In the genomic region with DNA sequence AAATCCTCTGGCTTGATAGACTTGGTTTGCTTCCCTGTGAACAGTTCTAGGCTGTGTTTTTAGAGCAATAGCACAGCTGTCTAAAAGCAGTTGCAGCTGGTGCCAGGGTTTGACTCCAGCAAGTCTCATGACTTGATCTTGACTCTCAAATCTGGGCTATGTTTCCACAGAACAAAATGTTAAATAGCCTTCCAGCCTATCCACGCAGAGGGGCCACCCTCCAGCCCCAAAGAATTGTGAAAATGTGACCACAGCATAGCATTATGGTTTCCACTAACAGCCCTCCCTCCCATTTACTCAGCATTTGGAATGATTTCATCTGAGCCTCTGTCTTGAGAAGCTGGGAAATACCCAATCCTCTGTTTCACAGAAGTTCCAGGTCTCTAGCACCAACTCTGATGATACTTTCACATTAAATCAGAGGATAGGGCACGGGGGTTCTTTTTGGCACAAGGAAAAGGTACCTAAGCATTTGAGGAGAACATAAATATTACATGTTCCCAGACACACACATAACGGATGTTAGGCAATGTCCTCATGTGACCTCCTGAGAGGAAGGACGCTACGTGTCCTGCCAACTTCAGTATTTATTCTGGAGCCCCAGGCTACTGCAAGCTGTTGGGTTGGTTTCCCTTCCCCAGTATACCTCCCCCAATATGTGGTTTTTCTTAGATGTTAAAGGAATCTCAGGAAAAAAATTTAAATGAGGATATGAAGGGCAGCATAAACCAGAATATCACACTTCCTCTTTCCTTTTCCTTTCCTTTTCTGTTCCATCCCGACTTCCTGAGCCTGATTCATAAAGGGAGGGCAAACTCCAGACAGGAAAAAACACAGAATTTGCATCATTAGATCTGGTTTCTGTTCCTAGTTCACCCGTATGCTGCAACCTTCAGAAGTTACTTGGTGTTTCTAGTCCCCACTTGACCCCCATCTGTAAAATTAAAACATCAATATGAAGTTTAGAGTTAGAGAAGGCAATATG, we compare ENCODE assay signal across 9 mouse cellular contexts. TPM values are rescaled to one million over a fixed set of nuclear protein-coding genes. Genes with fewer than 3 reads are reported as not detected.
DNase-seq lines count a peak whose midpoint lies in the region; ATAC-seq and TF ChIP-seq lines count a peak whose summit lies in the region.
"Had no signal": no experiment of that assay in that cellular context is flagged by ENCODE, and none has a peak within 500 bp of the region (broad histone marks: within the 10 kb centered on the region; RNA-seq: fewer than 3 reads in every experiment).

No protein-coding gene starts in this region.

- no peak overlapping the region for H3K4me2 ChIP-seq in liver, embryonic 16.5 days (ENCODE audit: low read depth, low read length)
- H3K4me2 ChIP-seq in kidney, embryonic 16.5 days (replicated peaks; ENCODE audit: low read depth, low read length), result no peak overlapping the region
- H3K4me2 ChIP-seq in hindbrain, embryonic 16.5 days (ENCODE audit: low read length), result no peak overlapping the region

- ATAC-seq in liver, embryonic 16.5 days (ENCODE audit: low read depth), result no peak
- no peak for ATAC-seq in kidney, embryonic 16.5 days (ENCODE audit: low FRiP score, low TSS enrichment)
- ATAC-seq in hindbrain, embryonic 16.5 days, result no peak
- ATAC-seq: inflammation-experienced regulatory T-cells, adult 6 months had no signal

- TF ChIP-seq CTCF in small intestine, adult 2 months (IDR thresholded peaks at IDR 0.05; ENCODE audit: extremely low read depth, insufficient read length, insufficient replicate concordance, low read depth, low read length), result no peak

- peak overlapping the region; percentile 11; the same call in 1 of the 2 replicates for H3K27ac ChIP-seq in liver, embryonic 16.5 days (ENCODE audit: low read length)
- H3K27ac ChIP-seq in kidney, embryonic 16.5 days (ENCODE audit: low read length), result peak overlapping the region; percentile 27; the same call in 1 of the 2 replicates
- peak overlapping the region; percentile 71 for H3K27ac ChIP-seq in small intestine, adult 2 months (ENCODE audit: insufficient read depth, low read depth, low read length)
- H3K27ac ChIP-seq in hindbrain, embryonic 16.5 days (ENCODE audit: low read depth, low read length), result no peak overlapping the region

- peaks cover 2% of the 10 kb centered on the region for H3K36me3 ChIP-seq in liver, embryonic 16.5 days (ENCODE audit: control insufficient read depth, insufficient read depth)
- H3K36me3 ChIP-seq in kidney, embryonic 16.5 days (ENCODE audit: insufficient read depth, low read length), result 0 out of 2 replicates have a peak, but pooled peaks cover 4% of the 10 kb centered on the region
- peaks cover 49% of the 10 kb centered on the region for H3K36me3 ChIP-seq in small intestine, adult 2 months (ENCODE audit: control insufficient read depth, insufficient read depth, low read length)
- H3K36me3 ChIP-seq in hindbrain, embryonic 16.5 days (ENCODE audit: control insufficient read depth, insufficient read depth, low read length), result peaks cover 14% of the 10 kb centered on the region; the same call in 1 of the 2 replicates

- no peak for DNase-seq in liver
- DNase-seq in gastrocnemius, postnatal 14 days, result peak; percentile 77
- DNase-seq in left cerebral cortex, adult 11 months (ENCODE audit: low spot score), result no peak
- DNase-seq in cerebellum, postnatal 25 days, result no peak

- no peak overlapping the region for H3K4me3 ChIP-seq in liver, embryonic 16.5 days (ENCODE audit: low read depth, low read length)
- no peak overlapping the region for H3K4me3 ChIP-seq in kidney, embryonic 16.5 days (ENCODE audit: low read length)
- H3K4me3 ChIP-seq in small intestine, adult 2 months (ENCODE audit: low read depth, low read length), result no peak overlapping the region
- H3K4me3 ChIP-seq in hindbrain, embryonic 16.5 days (ENCODE audit: low read length), result no peak overlapping the region

- intact Hi-C loops in gastrocnemius, postnatal 14 days (cut with DNase I; ENCODE audit: low total_unique reads), result no loop called here

- peaks cover 15% of the 10 kb centered on the region for H3K4me1 ChIP-seq in liver, embryonic 16.5 days (ENCODE audit: control insufficient read depth, low read depth, low read length)
- H3K4me1 ChIP-seq in kidney, embryonic 16.5 days (ENCODE audit: insufficient read depth, low read length), result 0 out of 2 replicates have a peak, but pooled peaks cover 2% of the 10 kb centered on the region
- H3K4me1 ChIP-seq in small intestine, adult 2 months (ENCODE audit: control insufficient read depth, insufficient read depth, insufficient read length, low read length), result no peaks in the 10 kb centered on the region; the same call in 1 of the 2 replicates
- H3K4me1 ChIP-seq in hindbrain, embryonic 16.5 days (ENCODE audit: control insufficient read depth, insufficient read depth, low read depth, low read length), result no peaks in the 10 kb centered on the region

- 49% methylated on average over 7 of the region's 7 CpGs for WGBS in liver, embryonic 16.5 days (ENCODE audit: insufficient replicate concordance)
- WGBS in kidney, embryonic 16.5 days, result 54% methylated on average over 7 of the region's 7 CpGs
- 67% methylated on average over 7 of the region's 7 CpGs for WGBS in small intestine, adult 2 months
- 76% methylated on average over 7 of the region's 7 CpGs for WGBS in hindbrain, embryonic 16.5 days

- H3K9ac ChIP-seq in liver, embryonic 16.5 days (ENCODE audit: low read depth, low read length), result no peak overlapping the region
- H3K9ac ChIP-seq in kidney, embryonic 16.5 days (replicated peaks; ENCODE audit: low read length), result no peak overlapping the region
- H3K9ac ChIP-seq in hindbrain, embryonic 16.5 days (ENCODE audit: low read depth, low read length), result no peak overlapping the region

- TF ChIP-seq POLR2A in small intestine, adult 2 months (IDR thresholded peaks at IDR 0.05; ENCODE audit: low read depth, low read length), result no peak

- H3K27me3 ChIP-seq in liver, embryonic 16.5 days (ENCODE audit: control insufficient read depth, insufficient read depth, low read depth, low read length), result no peaks in the 10 kb centered on the region
- H3K27me3 ChIP-seq in kidney, embryonic 16.5 days (ENCODE audit: insufficient read depth, low read length), result no peaks in the 10 kb centered on the region
- H3K27me3 ChIP-seq in small intestine, adult 2 months (ENCODE audit: control insufficient read depth, insufficient read depth, low read length), result no peaks in the 10 kb centered on the region
- H3K27me3 ChIP-seq in hindbrain, embryonic 16.5 days (replicated peaks; ENCODE audit: control insufficient read depth, insufficient read depth, low read length), result no peaks in the 10 kb centered on the region

- no peaks in the 10 kb centered on the region for H3K9me3 ChIP-seq in liver, embryonic 16.5 days (replicated peaks; ENCODE audit: control insufficient read depth, low read length)
- no peaks in the 10 kb centered on the region for H3K9me3 ChIP-seq in kidney, embryonic 16.5 days (ENCODE audit: low read length)
- H3K9me3 ChIP-seq in hindbrain, embryonic 16.5 days (ENCODE audit: control insufficient read depth, low read length), result no peaks in the 10 kb centered on the region

RNA-seq across cellular contexts. Expression of a gene that starts 19.7 kb away (rescaled TPM):
- polyA plus RNA-seq in liver, embryonic 16.5 days (2015; fragmentation: Nextera tagmentation; extraction: Ambion mirVana), result 0.16 and 0.45 TPM in 2 replicates
- 10 to 100 TPM; 79.2 to 80.8 TPM for total RNA-seq in gastrocnemius, postnatal 14 days (2021)
- polyA plus RNA-seq in kidney, embryonic 16.5 days (2015; fragmentation: Nextera tagmentation; extraction: Ambion mirVana), result 0.25 and 0.51 TPM in 2 replicates
- 0.33 and 0.70 TPM in 2 replicates for polyA plus RNA-seq in small intestine, adult 2 months (2012; rRNA removed)
- 1.3 and 1.9 TPM in 2 replicates for polyA plus RNA-seq in hindbrain, embryonic 16.5 days (2015; fragmentation: Nextera tagmentation; extraction: Ambion mirVana)
- polyA plus RNA-seq: inflammation-experienced regulatory T-cells, adult 6 months had no signal

RNA-seq across cellular contexts. Expression of a gene that starts 47.0 kb away (rescaled TPM):
- 0.37 and 0.41 TPM in 2 replicates for polyA plus RNA-seq in liver, embryonic 16.5 days (2015; fragmentation: Nextera tagmentation; extraction: Ambion mirVana)
- 1 to 10 TPM; 5.7 to 6.3 TPM for total RNA-seq in gastrocnemius, postnatal 14 days (2021)
- 3.5 and 4.0 TPM in 2 replicates for polyA plus RNA-seq in kidney, embryonic 16.5 days (2015; fragmentation: Nextera tagmentation; extraction: Ambion mirVana)
- polyA plus RNA-seq in small intestine, adult 2 months (2012; rRNA removed), result 9.2 and 12.0 TPM in 2 replicates
- 23.3 and 30.4 TPM in 2 replicates for polyA plus RNA-seq in hindbrain, embryonic 16.5 days (2015; fragmentation: Nextera tagmentation; extraction: Ambion mirVana)

RNA-seq across cellular contexts. Expression of a gene that starts 50.9 kb away (rescaled TPM):
- polyA plus RNA-seq in liver, embryonic 16.5 days (2015; fragmentation: Nextera tagmentation; extraction: Ambion mirVana), result 1.3 and 1.5 TPM in 2 replicates
- 10 to 100 TPM; 23.0 to 25.9 TPM for total RNA-seq in gastrocnemius, postnatal 14 days (2021)
- 9.7 and 13.0 TPM in 2 replicates for polyA plus RNA-seq in kidney, embryonic 16.5 days (2015; fragmentation: Nextera tagmentation; extraction: Ambion mirVana)
- 50.0 and 119 TPM in 2 replicates for polyA plus RNA-seq in small intestine, adult 2 months (2012; rRNA removed)
- 14.0 and 18.0 TPM in 2 replicates for polyA plus RNA-seq in hindbrain, embryonic 16.5 days (2015; fragmentation: Nextera tagmentation; extraction: Ambion mirVana)
